Mouse (Mus musculus): ENCODE data around the gene Mucl1. TPM values are rescaled to one million over a fixed set of nuclear protein-coding genes. Genes with fewer than 3 reads are reported as not detected.
"Not testable (repeated sequence)": the region's sequence is repeated elsewhere in the genome, so short reads cannot be mapped to it uniquely, and the experiment has no call there.

The Mucl1 gene
- polyA plus RNA-seq (2014; fragmentation: Nextera tagmentation; extraction: Ambion mirVana) = not detected in 2 replicates

DNA sequence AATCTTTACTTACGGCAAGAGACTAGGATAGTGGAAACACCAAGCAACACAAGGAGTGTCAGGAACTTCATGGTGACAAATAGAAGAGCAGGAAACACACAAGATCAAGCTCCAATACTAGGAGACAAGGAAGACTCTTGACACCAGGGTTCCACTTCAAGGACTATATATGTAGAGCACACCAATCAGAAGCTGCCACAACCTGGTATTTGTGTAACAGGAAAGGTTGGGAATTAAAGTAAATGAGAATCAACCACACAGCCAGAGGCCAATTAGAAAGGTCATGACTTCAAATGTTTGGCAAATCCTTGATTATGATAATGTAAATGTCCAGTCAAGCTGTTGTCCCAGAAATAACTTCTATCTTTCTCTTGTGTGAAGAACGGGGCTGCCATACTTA lies at the start of gene Mucl1:
Gene Mucl1 (minus strand): TSS at position 101 of the 400 bp plus-strand sequence.
- Histone ChIP-seq H3K4me3 (ENCODE audit: control insufficient read depth in 1 of 2, insufficient read depth in 1 of 2, low read depth in 1 of 2, low read length in 2 of 2) (no peak within 1 kb of the TSS), H3K27me3 (ENCODE audit: control insufficient read depth, insufficient read depth, low read length) (no peaks in the 10 kb centered on the region), H3K4me1 (ENCODE audit: control insufficient read depth in 2 of 2, insufficient read depth in 2 of 2, low read length in 2 of 2) (no peaks in the 10 kb centered on the region), H3K9ac (ENCODE audit: low read length) (no peak within 1 kb of the TSS), H3K9me3 (ENCODE audit: control insufficient read depth, low read length) (no peaks in the 10 kb centered on the region), H3K27ac (replicated peaks in 1 of 2; ENCODE audit: control insufficient read depth in 1 of 2, insufficient read depth in 1 of 2, low read depth in 2 of 2, low read length in 2 of 2) (no peak within 1 kb of the TSS), H3K36me3 (ENCODE audit: control insufficient read depth, insufficient read depth, low read length) (no peaks in the 10 kb centered on the region), H3K4me2 (ENCODE audit: low read length) (no peak within 1 kb of the TSS)
- 80% methylated on average over 2 of the region's 2 CpGs for WGBS
- no peak for ATAC-seq (ENCODE audit: insufficient number of reproducible peaks, insufficient read depth, low FRiP score, low read depth)

GRCm38 (mm10) chr15:103766836-103767235 lies 11.6 kb upstream of the Mucl1 start:
- not testable (repeated sequence) for H3K4me2 ChIP-seq (ENCODE audit: low read length)

GRCm38 (mm10) chr15:103716861-103717260 lies 38.4 kb downstream of the Mucl1 start:
- not testable (repeated sequence) for H3K9me3 ChIP-seq (ENCODE audit: control insufficient read depth, low read length); H3K27ac ChIP-seq (replicated peaks in 1 of 2; ENCODE audit: control insufficient read depth in 1 of 2, insufficient read depth in 1 of 2, low read depth in 2 of 2, low read length in 2 of 2); H3K4me3 ChIP-seq (ENCODE audit: control insufficient read depth in 1 of 2, insufficient read depth in 1 of 2, low read depth in 1 of 2, low read length in 2 of 2); H3K4me2 ChIP-seq (ENCODE audit: low read length); H3K36me3 ChIP-seq (ENCODE audit: control insufficient read depth, insufficient read depth, low read length); H3K4me1 ChIP-seq (ENCODE audit: control insufficient read depth in 2 of 2, insufficient read depth in 2 of 2, low read length in 2 of 2); H3K27me3 ChIP-seq (ENCODE audit: control insufficient read depth, insufficient read depth, low read length); H3K9ac ChIP-seq (ENCODE audit: low read length); ATAC-seq (ENCODE audit: insufficient number of reproducible peaks, insufficient read depth, low FRiP score, low read depth)
- WGBS = 86% methylated on average over 3 of the region's 5 CpGs

More at GRCm38 (mm10) chr15:103766836-103767235, 11.6 kb upstream of the Mucl1 start:
- not testable (repeated sequence) for H3K4me1 ChIP-seq (ENCODE audit: control insufficient read depth in 2 of 2, insufficient read depth in 2 of 2, low read length in 2 of 2); H3K27ac ChIP-seq (replicated peaks in 1 of 2; ENCODE audit: control insufficient read depth in 1 of 2, insufficient read depth in 1 of 2, low read depth in 2 of 2, low read length in 2 of 2); H3K27me3 ChIP-seq (ENCODE audit: control insufficient read depth, insufficient read depth, low read length); H3K36me3 ChIP-seq (ENCODE audit: control insufficient read depth, insufficient read depth, low read length); H3K4me3 ChIP-seq (ENCODE audit: control insufficient read depth in 1 of 2, insufficient read depth in 1 of 2, low read depth in 1 of 2, low read length in 2 of 2); ATAC-seq (ENCODE audit: insufficient number of reproducible peaks, insufficient read depth, low FRiP score, low read depth); H3K9me3 ChIP-seq (ENCODE audit: control insufficient read depth, low read length); H3K9ac ChIP-seq (ENCODE audit: low read length)
- WGBS = 11% methylated on average over 5 of the region's 5 CpGs

Other genes starting within 250 kb of the Mucl1 start
- 77.9 and 87.1 TPM in 2 replicates for gene Ppp1r1a, start 217.5 kb downstream of the Mucl1 start, polyA plus RNA-seq (2014; fragmentation: Nextera tagmentation; extraction: Ambion mirVana)
- not detected in 2 replicates for gene Glycam1, start 190.4 kb downstream of the Mucl1 start, polyA plus RNA-seq (2014; fragmentation: Nextera tagmentation; extraction: Ambion mirVana)
- gene Mucl2, start 143.8 kb upstream of the Mucl1 start, polyA plus RNA-seq (2014; fragmentation: Nextera tagmentation; extraction: Ambion mirVana) = not detected in 2 replicates

Data from heart, embryonic 14.5 days (tissue).